Mouse (Mus musculus): ENCODE results near the gene Itga1.

DNA sequence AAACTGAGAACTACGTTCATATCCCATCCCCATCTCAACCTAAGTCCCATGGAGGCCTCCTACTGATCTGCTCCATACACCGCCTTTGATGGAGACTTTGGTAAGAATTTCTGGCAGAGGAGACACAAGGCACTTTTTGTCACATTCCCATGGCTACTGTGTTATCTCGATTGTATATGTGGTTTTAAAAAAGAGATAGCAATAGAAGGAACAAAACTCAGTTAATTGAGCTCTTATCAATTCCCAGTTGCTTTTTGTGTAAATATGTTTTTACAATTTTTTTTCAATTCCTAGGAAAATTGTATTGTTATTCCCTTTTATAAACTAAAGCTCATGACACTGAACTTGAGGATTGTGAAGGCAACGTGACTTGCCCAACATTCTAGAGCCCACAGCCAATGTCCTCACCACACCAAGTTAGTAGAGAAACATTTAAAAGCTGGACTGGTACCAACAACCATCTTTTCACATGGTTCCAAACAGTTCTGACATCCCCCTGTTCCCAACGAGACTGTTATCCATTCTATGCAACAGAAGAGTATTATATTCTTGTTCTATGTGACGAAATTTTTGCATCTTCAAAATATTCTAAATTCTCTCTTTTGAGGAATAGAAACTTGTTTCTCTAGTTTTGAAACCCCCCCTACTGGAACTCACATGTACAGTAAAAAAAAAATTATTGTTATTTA lies 22.6 kb downstream of the Itga1 start:
- TF ChIP-seq POLR2A (IDR thresholded peaks at IDR 0.05; ENCODE audit: control insufficient read depth, low read depth, low read length) (no peak), CTCF (IDR thresholded peaks at IDR 0.05; ENCODE audit: control insufficient read depth, insufficient read depth, insufficient replicate concordance, low read depth, low read length) (no peak)

Measured in testis, adult 2 months (tissue).